Mouse (Mus musculus): ENCODE data around the gene Fam205c. TPM values are rescaled to one million over a fixed set of nuclear protein-coding genes. Genes with fewer than 3 reads are reported as not detected.
"Not testable (repeated sequence)": the region's sequence is repeated elsewhere in the genome, so short reads cannot be mapped to it uniquely, and the experiment has no call there.

Fam205c gene
- total RNA-seq, 1 experiment from 2014 or later: not detected

GRCm38 (mm10) chr4:42879829-42880676 is 6.0 kb upstream of the Fam205c start:
- ATAC-seq (replicated peaks; ENCODE audit: low read depth, poor library complexity, severe bottlenecking): peak; percentile 94

- ATAC-seq (replicated peaks; ENCODE audit: low read depth, poor library complexity, severe bottlenecking): no peak
These were observed 3.6 kb upstream of the Fam205c start for GRCm38 (mm10) chr4:42877657-42878056.

- peak; percentile 75 for ATAC-seq (replicated peaks; ENCODE audit: low read depth, poor library complexity, severe bottlenecking)
These were observed 2.7 kb upstream of the Fam205c start for GRCm38 (mm10) chr4:42876586-42877291.

GRCm38 (mm10) chr4:42872746-42873435 is 1.1 kb downstream of the Fam205c start:
- no peak for ATAC-seq (replicated peaks; ENCODE audit: low read depth, poor library complexity, severe bottlenecking)

GRCm38 (mm10) chr4:42872151-42872550 is 1.9 kb downstream of the Fam205c start:
- no peak for ATAC-seq (replicated peaks; ENCODE audit: low read depth, poor library complexity, severe bottlenecking)

- no peak for ATAC-seq (replicated peaks; ENCODE audit: low read depth, poor library complexity, severe bottlenecking)
These were observed 3.3 kb downstream of the Fam205c start for GRCm38 (mm10) chr4:42870748-42871147.

- no peak for ATAC-seq (replicated peaks; ENCODE audit: low read depth, poor library complexity, severe bottlenecking)
These were observed 5.8 kb downstream of the Fam205c start for GRCm38 (mm10) chr4:42868193-42868592.

- no peak for ATAC-seq (replicated peaks; ENCODE audit: low read depth, poor library complexity, severe bottlenecking)
These were observed 6.6 kb downstream of the Fam205c start for GRCm38 (mm10) chr4:42867390-42867789.

- ATAC-seq (replicated peaks; ENCODE audit: low read depth, poor library complexity, severe bottlenecking): not testable (repeated sequence)
These were observed 10.5 kb downstream of the Fam205c start for GRCm38 (mm10) chr4:42863487-42863886.

- ATAC-seq (replicated peaks; ENCODE audit: low read depth, poor library complexity, severe bottlenecking): not testable (repeated sequence)
These were observed 13.6 kb downstream of the Fam205c start for GRCm38 (mm10) chr4:42860483-42860882.

- ATAC-seq (replicated peaks; ENCODE audit: low read depth, poor library complexity, severe bottlenecking): not testable (repeated sequence)
These were observed 17.4 kb downstream of the Fam205c start, which contains the start of gene Gm12394 for GRCm38 (mm10) chr4:42856671-42857070. Gm12394 (minus strand) TSS chr4:42856771.

- ATAC-seq (replicated peaks; ENCODE audit: low read depth, poor library complexity, severe bottlenecking): not testable (repeated sequence)
These were observed 20.2 kb downstream of the Fam205c start, which contains the start of gene Fam205a1 for GRCm38 (mm10) chr4:42853788-42854187. Fam205a1 (minus strand) TSS chr4:42853888.

Other genes with a start within 250 kb of the Fam205c start
- not detected in 2 replicates for gene Gm2564, start 244.5 kb downstream of the Fam205c start, total RNA-seq (2017)
- not detected in 2 replicates for gene Ccl27b, start 219.0 kb downstream of the Fam205c start, total RNA-seq (2017)
- not detected in 2 replicates for gene Il11ra2, start 212.3 kb downstream of the Fam205c start, total RNA-seq (2017)
- gene 4930578G10Rik, start 138.7 kb downstream of the Fam205c start, total RNA-seq (2017): not detected in 2 replicates
- gene Ccl19, start 117.7 kb downstream of the Fam205c start, total RNA-seq (2017): not detected in 2 replicates
- gene Ccl21a, start 100.2 kb downstream of the Fam205c start, total RNA-seq (2017): not detected in 2 replicates
- not detected in 2 replicates for gene Fam205a1, start 20.3 kb downstream of the Fam205c start, total RNA-seq (2017)
- not detected in 2 replicates for gene Gm12394, start 17.5 kb downstream of the Fam205c start, total RNA-seq (2017)
- 0.05 and 0.27 TPM in 2 replicates for gene Phf24, start 42.4 kb upstream of the Fam205c start, total RNA-seq (2017)
- gene Dnajb5, start 75.6 kb upstream of the Fam205c start, total RNA-seq (2017): 1.2 and 1.4 TPM in 2 replicates
- gene 1700022I11Rik, start 95.4 kb upstream of the Fam205c start, total RNA-seq (2017): 0.41 TPM in 1 of 2 replicates, not detected in the other
- gene Vcp, start 126.3 kb upstream of the Fam205c start, total RNA-seq (2017): 261 and 292 TPM in 2 replicates
- 15.4 and 20.2 TPM in 2 replicates for gene Fancg, start 136.3 kb upstream of the Fam205c start, total RNA-seq (2017)
- gene Pigo, start 151.6 kb upstream of the Fam205c start, total RNA-seq (2017): 7.9 and 12.2 TPM in 2 replicates
- 94.0 and 136 TPM in 2 replicates for gene Stoml2, start 157.5 kb upstream of the Fam205c start, total RNA-seq (2017)
- 0.29 and 1.3 TPM in 2 replicates for gene Fam214b, start 172.0 kb upstream of the Fam205c start, total RNA-seq (2017)
- gene Unc13b, start 184.7 kb upstream of the Fam205c start, total RNA-seq (2017): 0.82 and 0.87 TPM in 2 replicates

Data from common myeloid progenitor, adult 5-6 weeks (primary cell).